Mouse (Mus musculus) liver, postnatal 0 days (tissue): ENCODE results near the gene Adamts16.

Experiments used
- CTCF ChIP-seq: sonication (generic); IDR thresholded peaks from 2 replicates; pipeline ENCODE4 v1.5.1; 2016; ENCODE audit warnings: antibody characterized with exemption, low read depth
- EP300 ChIP-seq: IDR thresholded peaks from 2 replicates; pipeline ENCODE4 v1.6.1; 2016; ENCODE audit warnings: antibody characterized with exemption, low read depth, mild to moderate bottlenecking

GRCm38 (mm10) chr13:70874741-70875140 lies 33.1 kb upstream of the Adamts16 start:
- TF ChIP-seq CTCF (no peak), EP300 (no peak)
